In genomic region chr1:91035266-91035665, GRCm38 (mm10) we compare ENCODE assay signal across 1 mouse cellular context.
TF ChIP-seq lines count a peak whose summit lies in the region.

No protein-coding gene starts in this region.

TF ChIP-seq in MEL, 35 proteins besides CTCF, POLR2A, EP300 and RAD21 (continued from another document):
- TF ChIP-seq KAT2A (conservative IDR thresholded peaks at IDR 0.05; ENCODE audit: low read depth, low read length) (no peak), NELFE (IDR thresholded peaks at IDR 0.05; ENCODE audit: low read depth, low read length) (no peak), TAL1 (IDR thresholded peaks at IDR 0.05; ENCODE audit: low read length) (no peak), USF2 (IDR thresholded peaks at IDR 0.05; ENCODE audit: borderline replicate concordance in 1 of 2, insufficient read depth in 1 of 2, low read depth in 1 of 2, low read length in 2 of 2) (no peak), RCOR1 (IDR thresholded peaks at IDR 0.05; ENCODE audit: low read depth, low read length) (no peak), SMC3 (IDR thresholded peaks at IDR 0.05; ENCODE audit: low read depth, low read length) (no peak), GATA1 (IDR thresholded peaks at IDR 0.05; ENCODE audit: low read depth, low read length) (no peak)
